In the genomic region with DNA sequence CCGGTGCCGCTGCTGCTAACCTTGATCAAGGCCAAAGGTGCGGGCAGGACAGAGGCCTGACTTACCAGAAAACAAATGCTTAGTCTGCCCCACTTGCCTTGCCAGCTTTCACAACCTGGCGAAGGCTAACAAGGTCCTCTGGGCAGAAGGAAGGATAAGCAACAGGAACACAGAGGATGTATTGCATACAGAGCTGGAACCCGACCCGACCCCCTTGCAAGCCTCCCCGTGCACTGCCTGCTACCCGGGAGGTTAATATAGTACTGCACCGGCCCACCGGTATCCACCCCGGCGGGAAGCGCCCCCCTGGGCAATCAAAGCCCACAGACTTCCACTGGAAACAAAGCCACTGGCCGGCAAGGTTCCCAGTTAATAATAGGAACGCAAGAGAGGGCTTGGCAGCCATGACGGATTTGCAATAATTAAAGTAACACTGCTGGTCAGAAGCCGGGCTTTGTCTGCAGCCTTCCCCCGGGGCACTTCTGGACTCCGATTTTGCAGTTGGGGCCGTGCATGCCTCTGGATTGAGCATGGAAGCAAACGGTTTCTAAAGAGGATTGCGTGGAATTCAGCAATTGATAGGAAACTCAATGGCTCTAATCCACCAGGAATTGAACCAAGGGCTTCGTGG, we compare ENCODE assay signal across 8 mouse cellular contexts. TPM values are rescaled to one million over a fixed set of nuclear protein-coding genes. Genes with fewer than 3 reads are reported as not detected.
DNase-seq lines count a peak whose midpoint lies in the region; ATAC-seq and TF ChIP-seq lines count a peak whose summit lies in the region.

No protein-coding gene starts in this region.

- no peaks in the 10 kb centered on the region for H3K4me1 ChIP-seq in liver, adult 2 months (ENCODE audit: control insufficient read depth, insufficient read depth, low read length)
- H3K4me1 ChIP-seq in liver, embryonic 12.5 days = no peaks in the 10 kb centered on the region
- peaks cover 12% of the 10 kb centered on the region; the same call in 1 of the 2 replicates for H3K4me1 ChIP-seq in forebrain, embryonic 11.5 days (replicated peaks; ENCODE audit: control insufficient read depth, insufficient read depth, low read length)
- 0 out of 2 replicates have a peak, but pooled peaks cover 4% of the 10 kb centered on the region for H3K4me1 ChIP-seq in hindbrain, embryonic 14.5 days (replicated peaks; ENCODE audit: control insufficient read depth, insufficient read depth, low read length)
- peaks cover 16% of the 10 kb centered on the region for H3K4me1 ChIP-seq in midbrain, embryonic 12.5 days
- no peaks in the 10 kb centered on the region for H3K4me1 ChIP-seq in lung, postnatal 0 days (ENCODE audit: insufficient read depth, low read depth, low read length)

- no peak for TF ChIP-seq POLR2A in liver, adult 2 months (IDR thresholded peaks at IDR 0.05; ENCODE audit: extremely low read depth, insufficient read depth, low read length)

- no peaks in the 10 kb centered on the region for H3K27me3 ChIP-seq in liver, adult 2 months (ENCODE audit: control insufficient read depth, insufficient read depth, low read length)
- peaks cover 37% of the 10 kb centered on the region for H3K27me3 ChIP-seq in liver, embryonic 12.5 days (replicated peaks)
- peaks cover 5% of the 10 kb centered on the region; the same call in 1 of the 2 replicates for H3K27me3 ChIP-seq in forebrain, embryonic 11.5 days (ENCODE audit: control insufficient read depth, insufficient read depth, low read length)
- H3K27me3 ChIP-seq in hindbrain, embryonic 14.5 days (ENCODE audit: control insufficient read depth, insufficient read depth, low read length) = no peaks in the 10 kb centered on the region
- peaks cover 41% of the 10 kb centered on the region for H3K27me3 ChIP-seq in midbrain, embryonic 12.5 days
- H3K27me3 ChIP-seq in lung, postnatal 0 days (replicated peaks; ENCODE audit: insufficient read depth, low read length) = 0 out of 2 replicates have a peak, but pooled peaks cover 3% of the 10 kb centered on the region

- no peak overlapping the region for H3K27ac ChIP-seq in liver, adult 2 months (replicated peaks; ENCODE audit: insufficient read depth, low read depth, low read length)
- H3K27ac ChIP-seq in liver, embryonic 12.5 days = no peak overlapping the region
- no peak overlapping the region for H3K27ac ChIP-seq in forebrain, embryonic 11.5 days (ENCODE audit: low read depth, low read length)
- no peak overlapping the region for H3K27ac ChIP-seq in hindbrain, embryonic 14.5 days
- peak overlapping the region; percentile 47 for H3K27ac ChIP-seq in midbrain, embryonic 12.5 days (replicated peaks)
- no peak overlapping the region for H3K27ac ChIP-seq in lung, postnatal 0 days (ENCODE audit: low read length)

- H3K79me2 ChIP-seq in liver, adult 2 months (ENCODE audit: control insufficient read depth, insufficient read depth, low read length) = no peaks in the 10 kb centered on the region

- no peak overlapping the region for H3K4me2 ChIP-seq in liver, embryonic 12.5 days
- H3K4me2 ChIP-seq in forebrain, embryonic 11.5 days (ENCODE audit: low read depth, low read length, severe bottlenecking) = peak overlapping the region; percentile 46
- H3K4me2 ChIP-seq in hindbrain, embryonic 14.5 days (replicated peaks) = peak overlapping the region; percentile 45
- peak overlapping the region; percentile 48 for H3K4me2 ChIP-seq in midbrain, embryonic 12.5 days (replicated peaks)
- no peak overlapping the region for H3K4me2 ChIP-seq in lung, postnatal 0 days (replicated peaks; ENCODE audit: low read depth, low read length)

- no peak overlapping the region for H3K9ac ChIP-seq in liver, adult 2 months (ENCODE audit: low read depth, low read length)
- H3K9ac ChIP-seq in liver, embryonic 12.5 days = no peak overlapping the region
- peak overlapping the region; percentile 50 for H3K9ac ChIP-seq in forebrain, embryonic 11.5 days (ENCODE audit: low read length)
- H3K9ac ChIP-seq in hindbrain, embryonic 14.5 days = peak overlapping the region; percentile 38
- peak overlapping the region; percentile 29; the same call in 1 of the 2 replicates for H3K9ac ChIP-seq in midbrain, embryonic 12.5 days (replicated peaks)
- no peak overlapping the region for H3K9ac ChIP-seq in lung, postnatal 0 days (replicated peaks; ENCODE audit: low read depth)

- no peak for TF ChIP-seq CTCF in liver, adult 2 months (IDR thresholded peaks at IDR 0.05; ENCODE audit: low read depth, low read length)
- no peak for TF ChIP-seq CTCF in lung, postnatal 0 days (IDR thresholded peaks at IDR 0.05)

- no peak for ATAC-seq in liver, embryonic 12.5 days
- peak; percentile 46 for ATAC-seq in forebrain, embryonic 11.5 days (replicated peaks; ENCODE audit: low FRiP score)
- ATAC-seq in hindbrain, embryonic 14.5 days (ENCODE audit: low FRiP score) = peak; percentile 40; the same call in 1 of the 2 replicates
- peak; percentile 89 for ATAC-seq in midbrain, embryonic 12.5 days (ENCODE audit: low FRiP score, low read depth)
- no peak for ATAC-seq in lung, postnatal 0 days

- whole genome bisulfite sequencing in liver, adult 2 months = 26% methylated on average over 23 of the region's 23 CpGs
- 29% methylated on average over 23 of the region's 23 CpGs for WGBS in liver, embryonic 12.5 days (ENCODE audit: insufficient replicate concordance)
- 5% methylated on average over 23 of the region's 23 CpGs for WGBS in forebrain, embryonic 11.5 days
- WGBS in hindbrain, embryonic 14.5 days = 7% methylated on average over 23 of the region's 23 CpGs
- WGBS in midbrain, embryonic 12.5 days = 6% methylated on average over 23 of the region's 23 CpGs
- 30% methylated on average over 23 of the region's 23 CpGs for WGBS in lung, postnatal 0 days

- no peaks in the 10 kb centered on the region for H3K36me3 ChIP-seq in liver, adult 2 months (ENCODE audit: control insufficient read depth, insufficient read depth, low read length)
- no peaks in the 10 kb centered on the region for H3K36me3 ChIP-seq in liver, embryonic 12.5 days
- H3K36me3 ChIP-seq in forebrain, embryonic 11.5 days (ENCODE audit: control insufficient read depth, insufficient read depth, low read length) = no peaks in the 10 kb centered on the region
- H3K36me3 ChIP-seq in hindbrain, embryonic 14.5 days (replicated peaks; ENCODE audit: control insufficient read depth, insufficient read depth) = no peaks in the 10 kb centered on the region
- H3K36me3 ChIP-seq in midbrain, embryonic 12.5 days = no peaks in the 10 kb centered on the region
- H3K36me3 ChIP-seq in lung, postnatal 0 days (ENCODE audit: insufficient read depth, low read length) = no peaks in the 10 kb centered on the region

- no peak overlapping the region for H3K4me3 ChIP-seq in liver, adult 2 months (ENCODE audit: insufficient read depth, low read depth, low read length)
- H3K4me3 ChIP-seq in liver, embryonic 12.5 days = no peak overlapping the region
- H3K4me3 ChIP-seq in forebrain, embryonic 11.5 days (ENCODE audit: low read depth, low read length) = peak overlapping the region; percentile 2; the same call in 1 of the 2 replicates
- H3K4me3 ChIP-seq in hindbrain, embryonic 14.5 days (replicated peaks; ENCODE audit: low read length) = 0 out of 2 replicates have a peak overlapping the region, but pooled peaks have one; percentile 6
- H3K4me3 ChIP-seq in midbrain, embryonic 12.5 days = peak overlapping the region; percentile 23
- no peak overlapping the region for H3K4me3 ChIP-seq in lung, postnatal 0 days (ENCODE audit: low read depth, low read length)

- DNase-seq in liver, adult 2 months (ENCODE audit: extremely low read depth, low read depth, low spot score) = peak; percentile 37
- peak; percentile 72 for DNase-seq in forebrain, embryonic 11.5 days (ENCODE audit: low spot score)
- DNase-seq in hindbrain, embryonic 14.5 days (ENCODE audit: low spot score) = peak; percentile 37
- no peak for DNase-seq in cerebellum, adult 11 months
- DNase-seq in lung, postnatal 0 days (ENCODE audit: low spot score) = no peak
- no peak for DNase-seq in cerebellum, postnatal 4 days (ENCODE audit: low spot score in 2 of 2)

- no peaks in the 10 kb centered on the region for H3K9me3 ChIP-seq in liver, embryonic 12.5 days (replicated peaks)
- H3K9me3 ChIP-seq in forebrain, embryonic 11.5 days (ENCODE audit: control insufficient read depth, low read length) = no peaks in the 10 kb centered on the region; the same call in 1 of the 2 replicates
- H3K9me3 ChIP-seq in hindbrain, embryonic 14.5 days (ENCODE audit: control insufficient read depth, low read length) = peaks cover 4% of the 10 kb centered on the region
- H3K9me3 ChIP-seq in midbrain, embryonic 12.5 days = no peaks in the 10 kb centered on the region
- no peaks in the 10 kb centered on the region for H3K9me3 ChIP-seq in lung, postnatal 0 days (ENCODE audit: low read length)

- TF ChIP-seq EP300 in lung, postnatal 0 days (IDR thresholded peaks at IDR 0.05) = no peak

RNA-seq across cellular contexts. Expression of gene Kank1, which starts 28.9 kb away (rescaled TPM):
- 33.6 and 37.7 TPM in 2 replicates for total RNA-seq in liver, adult 2 months (2014; rRNA removed)
- polyA plus RNA-seq in liver, adult 2 months (2012; rRNA removed) = 31.7 and 32.5 TPM in 2 replicates
- 7.8 and 8.0 TPM in 2 replicates for polyA plus RNA-seq in liver, embryonic 12.5 days (2016; fragmentation: Nextera tagmentation; extraction: Ambion mirVana)
- polyA plus RNA-seq in forebrain, embryonic 11.5 days (2014; fragmentation: Nextera tagmentation; extraction: Ambion mirVana) = 9.6 and 15.3 TPM in 2 replicates
- polyA plus RNA-seq in hindbrain, embryonic 14.5 days (2014; fragmentation: Nextera tagmentation; extraction: Ambion mirVana) = 9.2 and 12.2 TPM in 2 replicates
- 10.8 and 14.4 TPM in 2 replicates for polyA plus RNA-seq in midbrain, embryonic 12.5 days (2016; fragmentation: Nextera tagmentation; extraction: Ambion mirVana)
- 6.9 and 10.2 TPM in 2 replicates for polyA plus RNA-seq in lung, postnatal 0 days (2015; fragmentation: Nextera tagmentation; extraction: Ambion mirVana)

Comparison
In these comparisons a context has a peak if more than half of its experiments do, and no peak if none do; other contexts are left out.
1. DNase-seq: peak in liver, adult 2 months (single experiment), forebrain, embryonic 11.5 days (single experiment) and hindbrain, embryonic 14.5 days (single experiment); none in cerebellum, adult 11 months (single experiment), lung, postnatal 0 days (single experiment) and cerebellum, postnatal 4 days (0 of 2).
2. H3K4me3 ChIP-seq: peak in forebrain, embryonic 11.5 days (single experiment), hindbrain, embryonic 14.5 days (single experiment) and midbrain, embryonic 12.5 days (single experiment); none in liver, adult 2 months (single experiment), liver, embryonic 12.5 days (single experiment) and lung, postnatal 0 days (single experiment).
3. H3K9ac ChIP-seq: peak in forebrain, embryonic 11.5 days (single experiment), hindbrain, embryonic 14.5 days (single experiment) and midbrain, embryonic 12.5 days (single experiment); none in liver, adult 2 months (single experiment), liver, embryonic 12.5 days (single experiment) and lung, postnatal 0 days (single experiment).
4. ATAC-seq: peak in forebrain, embryonic 11.5 days (single experiment), hindbrain, embryonic 14.5 days (single experiment) and midbrain, embryonic 12.5 days (single experiment); none in liver, embryonic 12.5 days (single experiment) and lung, postnatal 0 days (single experiment).
5. H3K4me2 ChIP-seq: peak in forebrain, embryonic 11.5 days (single experiment), hindbrain, embryonic 14.5 days (single experiment) and midbrain, embryonic 12.5 days (single experiment); none in liver, embryonic 12.5 days (single experiment) and lung, postnatal 0 days (single experiment).